Mouse (Mus musculus): ENCODE results near the gene Umad1.
A peak's percentile ranks its signal among the peaks of the same experiment; 100 is the strongest.

Umad1 gene

GRCm38 (mm10) chr6:8368198-8368864, 109.2 kb downstream of the Umad1 start:
- DNase-seq (ENCODE audit: low read depth, low spot score), result no peak

- no peak for DNase-seq (ENCODE audit: low read depth, low spot score)
Observed at GRCm38 (mm10) chr6:8370624-8371023, 111.5 kb downstream of the Umad1 start.

GRCm38 (mm10) chr6:8373051-8373450, 114.0 kb downstream of the Umad1 start:
- no peak for DNase-seq (ENCODE audit: low read depth, low spot score)

GRCm38 (mm10) chr6:8373851-8374250, 114.8 kb downstream of the Umad1 start:
- no peak for DNase-seq (ENCODE audit: low read depth, low spot score)

GRCm38 (mm10) chr6:8374290-8374689, 115.2 kb downstream of the Umad1 start:
- DNase-seq (ENCODE audit: low read depth, low spot score), result no peak

GRCm38 (mm10) chr6:8374712-8375111, 115.6 kb downstream of the Umad1 start:
- no peak for DNase-seq (ENCODE audit: low read depth, low spot score)

GRCm38 (mm10) chr6:8376351-8376750, 117.3 kb downstream of the Umad1 start:
- no peak for DNase-seq (ENCODE audit: low read depth, low spot score)

GRCm38 (mm10) chr6:8377667-8378066, 118.6 kb downstream of the Umad1 start:
- DNase-seq (ENCODE audit: low read depth, low spot score), result no peak

GRCm38 (mm10) chr6:8389307-8389706, 130.2 kb downstream of the Umad1 start:
- DNase-seq (ENCODE audit: low read depth, low spot score), result peak; percentile 36

GRCm38 (mm10) chr6:8390296-8390695, 131.2 kb downstream of the Umad1 start:
- no peak for DNase-seq (ENCODE audit: low read depth, low spot score)

GRCm38 (mm10) chr6:8390935-8391334, 131.8 kb downstream of the Umad1 start:
- DNase-seq (ENCODE audit: low read depth, low spot score), result peak; percentile 12

- no peak for DNase-seq (ENCODE audit: low read depth, low spot score)
Observed at GRCm38 (mm10) chr6:8393029-8393428, 133.9 kb downstream of the Umad1 start.

- DNase-seq (ENCODE audit: low read depth, low spot score), result no peak
Observed at GRCm38 (mm10) chr6:8394044-8394443, 135.0 kb downstream of the Umad1 start.

- peak; percentile 10 for DNase-seq (ENCODE audit: low read depth, low spot score)
Observed at GRCm38 (mm10) chr6:8395061-8395460, 136.0 kb downstream of the Umad1 start.

- DNase-seq (ENCODE audit: low read depth, low spot score), result no peak
Observed at GRCm38 (mm10) chr6:8397252-8397651, 138.2 kb downstream of the Umad1 start.

- no peak for DNase-seq (ENCODE audit: low read depth, low spot score)
Observed at GRCm38 (mm10) chr6:8399710-8400109, 140.6 kb downstream of the Umad1 start.

- no peak for DNase-seq (ENCODE audit: low read depth, low spot score)
Observed at GRCm38 (mm10) chr6:8403127-8403526, 144.0 kb downstream of the Umad1 start.

- DNase-seq (ENCODE audit: low read depth, low spot score), result no peak
Observed at GRCm38 (mm10) chr6:8405844-8406243, 146.8 kb downstream of the Umad1 start.

GRCm38 (mm10) chr6:8408332-8408731, 149.2 kb downstream of the Umad1 start:
- no peak for DNase-seq (ENCODE audit: low read depth, low spot score)

GRCm38 (mm10) chr6:8409865-8410264, 150.8 kb downstream of the Umad1 start:
- DNase-seq (ENCODE audit: low read depth, low spot score), result no peak

GRCm38 (mm10) chr6:8412845-8413598, 153.9 kb downstream of the Umad1 start:
- no peak for DNase-seq (ENCODE audit: low read depth, low spot score)

- DNase-seq (ENCODE audit: low read depth, low spot score), result no peak
Observed at GRCm38 (mm10) chr6:8414020-8414419, 154.9 kb downstream of the Umad1 start.

GRCm38 (mm10) chr6:8415823-8416222, 156.7 kb downstream of the Umad1 start:
- no peak for DNase-seq (ENCODE audit: low read depth, low spot score)

All from A20 (cell line).